Mouse (Mus musculus) lung, embryonic 14.5 days (tissue): ENCODE results near the gene Rtca. TPM values are rescaled to one million over a fixed set of nuclear protein-coding genes. Genes with fewer than 3 reads are reported as not detected.

ENCODE experiments used
- ATAC-seq: fragments of 200-750 bp; cut with Nextera tagmentation; 2 replicates; pipeline ENCODE4 v1.8.0; 2017; ENCODE audit warnings: mild to moderate bottlenecking, moderate TSS enrichment, moderate library complexity; ENCODE audit not compliant: insufficient read depth
- DNase-seq: peaks from one replicate; pipeline ENCODE4 v3.0.0-alpha.2; 2015
- H3K27ac ChIP-seq: fragments of 300-500 bp; sonication (generic); 2 replicates; pipeline ENCODE4 v1.5.1; 2014; ENCODE audit warnings: low read depth, mild to moderate bottlenecking, moderate library complexity
- H3K27me3 ChIP-seq: fragments of 300-500 bp; sonication (generic); 2 replicates; pipeline ENCODE4 v1.6.1; 2014; ENCODE audit warnings: low read length, control low read depth; ENCODE audit not compliant: insufficient read depth
- H3K36me3 ChIP-seq: fragments of 300-500 bp; sonication (generic); 2 replicates; pipeline ENCODE4 v1.6.1; 2014; ENCODE audit warnings: control low read depth; ENCODE audit not compliant: insufficient read depth
- H3K4me1 ChIP-seq: fragments of 300-500 bp; sonication (generic); 2 replicates; pipeline ENCODE4 v1.6.1; 2014; ENCODE audit warnings: antibody characterized with exemption, control low read depth; ENCODE audit not compliant: insufficient read depth
- H3K4me2 ChIP-seq: fragments of 300-500 bp; sonication (generic); 2 replicates; pipeline ENCODE4 v1.6.1; 2014; ENCODE audit warnings: mild to moderate bottlenecking
- H3K4me3 ChIP-seq: fragments of 300-500 bp; sonication (generic); 2 replicates; pipeline ENCODE4 v1.5.1; 2014; ENCODE audit warnings: low read depth, low read length
- H3K9ac ChIP-seq: fragments of 300-500 bp; sonication (generic); 2 replicates; pipeline ENCODE4 v1.6.1; 2014
- H3K9me3 ChIP-seq: fragments of 300-500 bp; sonication (generic); 2 replicates; pipeline ENCODE4 v1.6.1; 2016; ENCODE audit warnings: low read depth, low read length, control low read depth
- CTCF ChIP-seq: IDR thresholded peaks from 2 replicates; pipeline ENCODE4 v1.5.1; 2016; ENCODE audit warnings: antibody characterized with exemption, low read depth
- WGBS: fragments of 180-500 bp; shearing (Covaris S2); extraction: QIAGEN DNeasy Blood & Tissue Kit; methylation state at CpG from one replicate; pipeline ENCODE4 v1.1.7; 2014; 5-methylcytosine and 5-hydroxymethylcytosine counted together
- polyA plus RNA-seq: library from polyadenylated mRNA; unstranded; fragments of >200 nt; fragmentation: Nextera tagmentation; extraction: Ambion mirVana; gene quantifications from 2 replicates; pipeline ENCODE4 v1.2.1, GENCODE M21; 2014

The Rtca gene
- polyA plus RNA-seq, 1 experiment from 2014 or later, result 80.6 TPM

DNA sequence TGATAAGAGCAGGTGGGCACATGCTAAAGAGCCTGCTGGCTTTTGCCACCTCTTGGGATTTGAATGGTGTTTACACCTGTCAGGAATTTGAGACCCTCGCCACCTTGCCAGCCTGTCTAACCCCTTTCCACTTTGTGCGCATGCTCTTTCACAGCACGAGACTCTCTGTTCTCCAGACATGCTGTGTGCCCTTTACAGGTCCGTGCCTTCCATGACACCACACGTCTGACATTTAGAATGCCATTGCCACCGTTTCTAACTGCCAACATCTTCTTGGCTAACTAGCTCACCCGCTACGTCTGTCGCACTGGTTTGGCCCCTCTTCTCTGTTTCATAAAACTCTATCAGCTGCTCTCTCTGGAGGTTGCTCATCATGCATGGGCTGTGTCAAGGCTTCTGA lies 63.7 kb downstream of the Rtca start:
- no peak for DNase-seq
- H3K4me3 ChIP-seq, result no peak overlapping the region
- no peaks in the 10 kb centered on the region for H3K27me3 ChIP-seq
- WGBS, result 75% methylated on average over 9 of the region's 9 CpGs
- H3K9ac ChIP-seq, result no peak overlapping the region
- H3K9me3 ChIP-seq, result no peaks in the 10 kb centered on the region
- H3K36me3 ChIP-seq, result no peaks in the 10 kb centered on the region
- no peak for ATAC-seq
- no peak overlapping the region for H3K27ac ChIP-seq
- no peak for TF ChIP-seq CTCF
- H3K4me1 ChIP-seq, result no peaks in the 10 kb centered on the region
- no peak overlapping the region for H3K4me2 ChIP-seq

DNA sequence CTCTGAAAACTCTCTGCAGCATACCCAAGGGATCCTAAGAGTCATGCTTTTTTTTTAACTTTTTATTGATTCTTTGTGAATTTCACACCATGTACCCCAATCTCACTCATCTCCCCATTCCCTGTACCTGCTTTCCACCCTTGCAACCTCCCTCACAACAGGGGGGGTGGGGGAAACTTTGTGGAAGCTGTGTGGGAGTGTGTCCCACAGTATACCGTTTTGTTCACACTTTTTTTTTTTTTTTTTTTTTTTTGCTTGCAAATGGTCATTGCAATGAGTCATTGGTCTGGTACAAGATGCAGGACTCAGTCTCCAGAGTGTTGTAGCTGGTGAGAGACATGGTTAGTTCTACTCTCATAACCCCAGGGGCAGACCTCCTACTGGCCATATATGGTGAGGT lies 65.2 kb downstream of the Rtca start:
- 81% methylated on average over 1 of the region's 1 CpGs for WGBS
- ATAC-seq (no peak), DNase-seq (no peak)
- Histone ChIP-seq H3K9me3 (no peaks in the 10 kb centered on the region), H3K27ac (no peak overlapping the region), H3K9ac (no peak overlapping the region), H3K4me3 (no peak overlapping the region), H3K36me3 (no peaks in the 10 kb centered on the region), H3K4me1 (no peaks in the 10 kb centered on the region), H3K27me3 (no peaks in the 10 kb centered on the region), H3K4me2 (no peak overlapping the region)
- TF ChIP-seq CTCF, result no peak

DNA sequence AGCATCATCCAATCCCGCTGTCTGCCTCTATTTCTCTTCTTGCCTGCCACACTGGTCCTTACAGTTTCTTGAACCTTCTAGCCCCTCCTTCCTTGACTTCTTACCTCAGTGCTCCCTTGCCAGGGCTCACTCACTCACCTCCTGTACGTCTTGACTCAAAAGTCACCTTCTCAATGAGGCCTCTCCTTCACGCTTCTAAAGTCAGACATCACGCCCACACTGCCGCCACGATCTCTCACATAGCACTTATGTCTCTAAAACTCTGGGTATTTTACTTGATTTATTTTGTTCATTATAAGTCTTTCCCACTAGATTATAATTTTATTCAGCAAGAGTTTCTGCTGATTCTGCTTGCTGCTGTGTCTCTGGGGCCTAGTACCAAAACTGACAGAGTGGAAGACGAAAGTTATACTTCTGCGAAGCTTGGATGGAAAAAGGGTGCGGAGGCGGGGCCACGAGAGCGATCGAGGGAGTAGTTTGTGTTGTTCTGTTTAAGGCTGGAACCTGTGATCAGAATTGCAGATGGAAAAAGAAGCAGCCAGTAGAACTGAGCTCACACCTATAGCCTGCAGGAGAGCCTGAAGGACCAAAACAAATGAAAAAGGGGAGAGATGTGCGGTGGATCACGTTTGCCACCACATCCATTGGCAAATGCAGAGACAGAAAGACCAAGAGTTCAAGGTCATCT lies 66.3 kb downstream of the Rtca start:
- no peaks in the 10 kb centered on the region for H3K36me3 ChIP-seq
- H3K9ac ChIP-seq, result no peak overlapping the region
- no peak for TF ChIP-seq CTCF
- no peaks in the 10 kb centered on the region for H3K27me3 ChIP-seq
- H3K4me3 ChIP-seq, result no peak overlapping the region
- no peak for DNase-seq
- no peak overlapping the region for H3K27ac ChIP-seq
- H3K4me2 ChIP-seq, result no peak overlapping the region
- H3K4me1 ChIP-seq, result no peaks in the 10 kb centered on the region
- no peaks in the 10 kb centered on the region for H3K9me3 ChIP-seq
- ATAC-seq, result no peak
- WGBS, result 89% methylated on average over 15 of the region's 15 CpGs

DNA sequence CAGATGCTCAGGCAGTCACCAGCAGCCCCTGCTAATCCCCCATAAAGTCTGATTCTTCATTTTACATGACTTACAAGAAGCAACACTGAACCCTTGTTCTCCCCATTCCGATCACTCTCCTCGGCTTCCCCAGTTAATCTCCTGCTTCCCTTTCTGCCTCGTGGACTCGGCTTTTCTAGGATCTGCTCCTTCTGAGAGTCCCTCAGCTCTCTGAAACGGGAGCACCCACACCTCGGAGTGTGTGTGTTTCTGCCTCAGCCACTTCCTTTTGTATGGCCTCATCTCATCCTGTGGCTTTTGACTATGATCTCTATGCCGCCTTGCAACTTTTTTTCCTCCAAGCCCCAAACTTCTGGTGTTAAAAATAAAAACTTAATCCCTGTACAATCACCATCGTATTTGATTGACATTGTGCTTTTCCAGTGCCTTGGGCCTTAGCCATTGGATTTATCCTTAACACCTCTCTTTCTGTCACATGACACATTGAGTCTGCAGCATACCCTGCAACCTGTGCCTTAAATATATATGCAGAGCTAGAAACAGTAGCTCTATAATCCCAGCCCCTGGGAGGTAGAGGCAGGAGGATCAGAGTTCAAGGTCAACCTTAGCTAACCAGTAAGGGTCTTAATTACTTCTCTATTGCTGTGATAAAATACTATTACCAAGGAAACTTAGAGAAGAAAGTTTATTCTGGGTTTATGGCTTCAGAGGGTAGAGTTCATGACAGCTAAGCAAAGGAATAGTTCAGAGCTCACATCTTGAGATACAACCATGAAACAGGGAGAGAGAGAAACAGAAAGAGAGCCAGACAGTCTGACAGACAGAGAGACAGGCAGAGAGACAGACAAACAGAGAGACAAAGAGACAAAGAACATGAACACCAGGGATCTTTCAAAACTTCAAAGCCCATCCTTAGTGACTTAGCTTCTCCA lies 67.7 kb downstream of the Rtca start:
- Histone ChIP-seq H3K9me3 (no peaks in the 10 kb centered on the region), H3K27ac (no peak overlapping the region), H3K27me3 (no peaks in the 10 kb centered on the region), H3K4me2 (no peak overlapping the region), H3K9ac (no peak overlapping the region), H3K36me3 (no peaks in the 10 kb centered on the region), H3K4me1 (no peaks in the 10 kb centered on the region), H3K4me3 (no peak overlapping the region)
- ATAC-seq (no peak), DNase-seq (no peak)
- WGBS, result 61% methylated on average over 8 of the region's 8 CpGs
- TF ChIP-seq CTCF, result no peak

Other genes starting within 250 kb of the Rtca start
- gene Cdc14a, start 84.2 kb downstream of the Rtca start, polyA plus RNA-seq, result 9.1 and 12.1 TPM in 2 replicates
- 15.1 and 15.7 TPM in 2 replicates for gene Dbt, start 4.9 kb upstream of the Rtca start, polyA plus RNA-seq
- 0.22 and 0.96 TPM in 2 replicates for gene Lrrc39, start 54.8 kb upstream of the Rtca start, polyA plus RNA-seq
- gene Sass6, start 86.8 kb upstream of the Rtca start, polyA plus RNA-seq, result 30.5 and 30.6 TPM in 2 replicates
- gene Trmt13, start 106.4 kb upstream of the Rtca start, polyA plus RNA-seq, result 24.8 and 25.4 TPM in 2 replicates
- gene Mfsd14a, start 154.5 kb upstream of the Rtca start, polyA plus RNA-seq, result 89.8 and 94.6 TPM in 2 replicates
- not detected in 2 replicates for gene Gm43191, start 173.1 kb upstream of the Rtca start, polyA plus RNA-seq
- gene Slc35a3, start 204.6 kb upstream of the Rtca start, polyA plus RNA-seq, result 13.1 and 16.1 TPM in 2 replicates